Mouse (Mus musculus): ENCODE measurements around the gene Kcnk18.

GRCm38 (mm10) chr19:59218991-59219390, at the start of gene Kcnk18:
- no peak for TF ChIP-seq CTCF (IDR thresholded peaks at IDR 0.05; ENCODE audit: low read depth)
- no peak for TF ChIP-seq EP300 (optimal IDR thresholded peaks at IDR 0.05)
